Mouse (Mus musculus) CH12.LX (cell line): ENCODE data around the gene Astn2.

Source experiments
- CTCF ChIP-seq, 2 experiments: IDR thresholded peaks in 1 of 2; conservative IDR thresholded peaks in 1 of 2; 2 replicates each; pipeline ENCODE4 v1.5.1; 2011 to 2012; ENCODE audit warnings: low read depth in 2 of 2, low read length in 2 of 2, improper control_type of control experiment in 1 of 2, inconsistent platforms in 1 of 2, mild to moderate bottlenecking in 1 of 2, moderate library complexity in 1 of 2
- EP300 ChIP-seq: IDR thresholded peaks from 2 replicates; pipeline ENCODE4 v1.6.1; 2011; ENCODE audit warnings: low read length, improper control_type of control experiment
- GABPA ChIP-seq: IDR thresholded peaks from 2 replicates; pipeline ENCODE4 v1.6.1; 2012; ENCODE audit warnings: low read depth, low read length, improper control_type of control experiment, inconsistent platforms; ENCODE audit not compliant: insufficient replicate concordance
- MAX ChIP-seq: IDR thresholded peaks from 2 replicates; pipeline ENCODE4 v1.6.1; 2011; ENCODE audit warnings: low read length, improper control_type of control experiment
- NRF1 ChIP-seq: IDR thresholded peaks from 2 replicates; pipeline ENCODE4 v1.6.1; 2014; ENCODE audit warnings: low read depth, mild to moderate bottlenecking, inconsistent platforms, low read length, improper control_type of control experiment, moderate library complexity
- POLR2A ChIP-seq: IDR thresholded peaks from 2 replicates; pipeline ENCODE4 v1.6.1; 2011; ENCODE audit warnings: low read depth, mild to moderate bottlenecking, improper control_type of control experiment, low read length
- POLR2AphosphoS2 ChIP-seq: IDR thresholded peaks from 2 replicates; pipeline ENCODE4 v1.6.1; 2011; ENCODE audit warnings: low read depth, low read length, improper control_type of control experiment
- RCOR1 ChIP-seq: conservative IDR thresholded peaks from 2 replicates; pipeline ENCODE4 v1.6.1; 2012; ENCODE audit warnings: low read depth, mild to moderate bottlenecking, inconsistent platforms, low read length, improper control_type of control experiment
- UBTF ChIP-seq: IDR thresholded peaks from 2 replicates; pipeline ENCODE4 v1.6.1; 2012; ENCODE audit warnings: low read depth, mild to moderate bottlenecking, inconsistent platforms, low read length, improper control_type of control experiment, moderate library complexity
- ZNF384 ChIP-seq: IDR thresholded peaks from 2 replicates; pipeline ENCODE4 v1.6.1; 2012; ENCODE audit warnings: low read depth, low read length, improper control_type of control experiment, inconsistent platforms

GRCm38 (mm10) chr4:65430804-65431203 lies 973.6 kb downstream of the Astn2 start:
- TF ChIP-seq CTCF (conservative IDR thresholded peaks at IDR 0.05 in 1 of 2, IDR thresholded peaks at IDR 0.05 in 1 of 2; ENCODE audit: low read depth in 2 of 2, low read length in 2 of 2) = no peak
- no peak for TF ChIP-seq MAX
- no peak for TF ChIP-seq RCOR1
- no peak for TF ChIP-seq ZNF384
- no peak for TF ChIP-seq EP300
- no peak for TF ChIP-seq GABPA
- TF ChIP-seq POLR2AphosphoS2 = no peak
- no peak for TF ChIP-seq POLR2A
- no peak for TF ChIP-seq NRF1
- TF ChIP-seq UBTF = no peak
